Mouse (Mus musculus) embryo, embryonic 9.5 days (tissue): ENCODE measurements around the gene Il2ra.
A peak's percentile ranks its signal among the peaks of the same experiment; 100 is the strongest.

Experiments used
- DNase-seq: peaks from one replicate; pipeline ENCODE4 v3.0.0-alpha.2; 2017; ENCODE audit errors: extremely low spot score

Il2ra gene

GRCm38 (mm10) chr2:11653330-11653729 is 10.7 kb downstream of the Il2ra start:
- no peak for DNase-seq

GRCm38 (mm10) chr2:11653780-11654179 is 11.2 kb downstream of the Il2ra start:
- no peak for DNase-seq

- DNase-seq: no peak
Observed at GRCm38 (mm10) chr2:11654990-11655931, 12.7 kb downstream of the Il2ra start.

- no peak for DNase-seq
Observed at GRCm38 (mm10) chr2:11657581-11657980, 15.0 kb downstream of the Il2ra start.

GRCm38 (mm10) chr2:11659263-11659662 is 16.7 kb downstream of the Il2ra start:
- no peak for DNase-seq

- DNase-seq: no peak
Observed at GRCm38 (mm10) chr2:11662143-11662906, 19.7 kb downstream of the Il2ra start.

- DNase-seq: no peak
Observed at GRCm38 (mm10) chr2:11662907-11663230, 20.3 kb downstream of the Il2ra start.

- peak; percentile 64 for DNase-seq
Observed at GRCm38 (mm10) chr2:11663961-11664360, 21.4 kb downstream of the Il2ra start.

GRCm38 (mm10) chr2:11664367-11664766 is 21.8 kb downstream of the Il2ra start:
- DNase-seq: peak; percentile 6

GRCm38 (mm10) chr2:11664806-11665205 is 22.2 kb downstream of the Il2ra start:
- no peak for DNase-seq

GRCm38 (mm10) chr2:11665326-11665725 is 22.7 kb downstream of the Il2ra start:
- no peak for DNase-seq

- no peak for DNase-seq
Observed at GRCm38 (mm10) chr2:11672144-11672543, 29.5 kb downstream of the Il2ra start.

GRCm38 (mm10) chr2:11679626-11680025 is 37.0 kb downstream of the Il2ra start:
- DNase-seq: no peak

GRCm38 (mm10) chr2:11682712-11683111 is 40.1 kb downstream of the Il2ra start:
- no peak for DNase-seq

GRCm38 (mm10) chr2:11686512-11686911 is 43.9 kb downstream of the Il2ra start:
- DNase-seq: no peak

- DNase-seq: peak; percentile 12
Observed at GRCm38 (mm10) chr2:11687436-11687835, 44.8 kb downstream of the Il2ra start.

GRCm38 (mm10) chr2:11690201-11690890 is 47.7 kb downstream of the Il2ra start:
- no peak for DNase-seq

GRCm38 (mm10) chr2:11693352-11693751 is 50.7 kb downstream of the Il2ra start:
- no peak for DNase-seq

- DNase-seq: no peak
Observed at GRCm38 (mm10) chr2:11694104-11694503, 51.5 kb downstream of the Il2ra start.

GRCm38 (mm10) chr2:11695867-11696266 is 53.3 kb downstream of the Il2ra start:
- no peak for DNase-seq

- DNase-seq: no peak
Observed at GRCm38 (mm10) chr2:11698994-11699393, 56.4 kb downstream of the Il2ra start.

- DNase-seq: no peak
Observed at GRCm38 (mm10) chr2:11699905-11700304, 57.3 kb downstream of the Il2ra start.
